Mouse (Mus musculus) lung, postnatal 0 days (tissue): ENCODE measurements around the gene Col23a1. TPM values are rescaled to one million over a fixed set of nuclear protein-coding genes. Genes with fewer than 3 reads are reported as not detected.
"Not testable (repeated sequence)": the region's sequence is repeated elsewhere in the genome, so short reads cannot be mapped to it uniquely, and the experiment has no call there.

Experiments
- ATAC-seq: fragments of 200-750 bp; cut with Nextera tagmentation; 2 replicates; pipeline ENCODE4 v1.8.0; 2017; ENCODE audit warnings: moderate library complexity
- DNase-seq: peaks from one replicate; pipeline ENCODE4 v3.0.0-alpha.2; 2016; ENCODE audit warnings: low spot score
- H3K27ac ChIP-seq: fragments of 300-500 bp; sonication (generic); 2 replicates; pipeline ENCODE4 v1.5.1; 2014; ENCODE audit warnings: antibody characterized with exemption, mild to moderate bottlenecking, low read length, mixed read lengths
- H3K27me3 ChIP-seq: fragments of 300-500 bp; sonication (generic); replicated peaks from 2 replicates; pipeline ENCODE4 v1.6.1; 2014; ENCODE audit warnings: low read length, mixed read lengths; ENCODE audit not compliant: insufficient read depth
- H3K36me3 ChIP-seq: fragments of 300-500 bp; sonication (generic); 2 replicates; pipeline ENCODE4 v1.6.1; 2014; ENCODE audit warnings: low read length, mixed read lengths; ENCODE audit not compliant: insufficient read depth
- H3K4me1 ChIP-seq: fragments of 300-500 bp; sonication (generic); 2 replicates; pipeline ENCODE4 v1.6.1; 2014; ENCODE audit warnings: antibody characterized with exemption, low read depth, low read length, mixed read lengths; ENCODE audit not compliant: insufficient read depth
- H3K4me2 ChIP-seq: fragments of 300-500 bp; sonication (generic); replicated peaks from 2 replicates; pipeline ENCODE4 v1.6.1; 2014; ENCODE audit warnings: low read depth, mild to moderate bottlenecking, low read length, moderate library complexity, mixed read lengths
- H3K4me3 ChIP-seq: fragments of 300-500 bp; sonication (generic); 2 replicates; pipeline ENCODE4 v1.5.1; 2014; ENCODE audit warnings: low read depth, low read length
- H3K9ac ChIP-seq: fragments of 300-500 bp; sonication (generic); replicated peaks from 2 replicates; pipeline ENCODE4 v1.6.1; 2014; ENCODE audit warnings: low read depth, mild to moderate bottlenecking
- H3K9me3 ChIP-seq: fragments of 300-500 bp; sonication (generic); 2 replicates; pipeline ENCODE4 v1.6.1; 2016; ENCODE audit warnings: low read length, mixed read lengths
- CTCF ChIP-seq: IDR thresholded peaks from 2 replicates; pipeline ENCODE4 v1.5.1; 2016; ENCODE audit warnings: antibody characterized with exemption, mild to moderate bottlenecking
- EP300 ChIP-seq: IDR thresholded peaks from 2 replicates; pipeline ENCODE4 v1.6.1; 2016; ENCODE audit warnings: antibody characterized with exemption, mild to moderate bottlenecking, control low read depth
- WGBS: fragments of 180-500 bp; shearing (Covaris S2); extraction: QIAGEN DNeasy Blood & Tissue Kit; methylation state at CpG from one replicate; pipeline ENCODE4 v1.1.7; 2014; 5-methylcytosine and 5-hydroxymethylcytosine counted together
- polyA plus RNA-seq: library from polyadenylated mRNA; unstranded; fragments of >200 nt; fragmentation: Nextera tagmentation; extraction: Ambion mirVana; gene quantifications from 2 replicates; pipeline ENCODE4 v1.2.1, GENCODE M21; 2015

Col23a1 gene
- polyA plus RNA-seq, 1 experiment from 2014 or later, result 17.2 TPM

DNA sequence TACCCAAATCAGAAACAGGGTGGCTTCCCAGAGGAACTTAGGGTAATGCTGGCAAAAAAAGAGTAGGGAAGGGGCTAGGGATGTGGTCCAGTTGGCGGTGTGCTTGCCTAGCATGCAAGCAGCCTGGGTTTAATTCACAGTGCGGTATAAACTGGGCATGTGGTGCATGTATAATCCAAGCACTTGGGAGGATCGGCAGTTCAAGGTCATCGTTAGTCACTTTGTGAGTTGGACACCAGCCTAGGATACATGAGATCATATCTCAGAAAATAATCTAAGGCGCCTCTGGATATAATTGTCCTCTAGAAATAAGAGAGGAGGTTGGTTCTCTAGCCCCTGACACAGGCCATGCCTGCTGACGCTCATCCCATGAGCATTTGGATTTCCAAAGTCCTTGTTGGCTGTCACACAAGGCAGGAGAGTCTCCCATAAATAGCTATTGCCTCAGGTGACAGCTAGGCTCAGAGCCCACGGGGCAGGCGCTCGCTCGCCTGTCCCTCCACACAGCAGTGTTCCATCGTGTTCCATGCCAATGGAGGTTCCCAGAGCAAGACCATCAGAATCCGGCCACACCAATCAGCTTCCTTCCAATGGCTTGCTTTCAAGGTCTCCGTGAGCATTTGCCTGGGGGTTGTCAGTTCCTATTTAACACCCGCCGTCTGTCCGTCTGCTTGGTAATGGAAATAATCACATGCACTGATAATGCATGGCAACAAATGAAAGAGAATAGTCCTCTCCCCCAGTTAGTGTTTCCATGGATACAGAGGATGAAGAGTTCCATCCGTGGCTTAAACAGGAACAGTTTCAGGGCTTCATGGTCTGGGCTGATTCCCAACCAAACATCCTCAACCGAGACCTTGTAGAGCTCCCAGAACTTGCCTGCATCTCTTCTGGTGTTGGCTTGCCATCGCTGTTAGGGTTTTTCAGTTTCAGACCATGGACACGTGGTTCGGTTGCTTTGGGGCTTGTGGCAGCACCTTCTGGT lies 56.1 kb downstream of the Col23a1 start:
- H3K9me3 ChIP-seq, result no peaks in the 10 kb centered on the region
- H3K27me3 ChIP-seq, result no peaks in the 10 kb centered on the region
- no peak overlapping the region for H3K9ac ChIP-seq
- no peak overlapping the region for H3K4me3 ChIP-seq
- WGBS, result 77% methylated on average over 21 of the region's 21 CpGs
- H3K4me1 ChIP-seq, result 0 out of 2 replicates have a peak, but pooled peaks cover 4% of the 10 kb centered on the region
- H3K27ac ChIP-seq, result no peak overlapping the region
- H3K4me2 ChIP-seq, result no peak overlapping the region
- DNase-seq (no peak), ATAC-seq (no peak)
- H3K36me3 ChIP-seq, result no peaks in the 10 kb centered on the region
- TF ChIP-seq CTCF (no peak), EP300 (no peak)

DNA sequence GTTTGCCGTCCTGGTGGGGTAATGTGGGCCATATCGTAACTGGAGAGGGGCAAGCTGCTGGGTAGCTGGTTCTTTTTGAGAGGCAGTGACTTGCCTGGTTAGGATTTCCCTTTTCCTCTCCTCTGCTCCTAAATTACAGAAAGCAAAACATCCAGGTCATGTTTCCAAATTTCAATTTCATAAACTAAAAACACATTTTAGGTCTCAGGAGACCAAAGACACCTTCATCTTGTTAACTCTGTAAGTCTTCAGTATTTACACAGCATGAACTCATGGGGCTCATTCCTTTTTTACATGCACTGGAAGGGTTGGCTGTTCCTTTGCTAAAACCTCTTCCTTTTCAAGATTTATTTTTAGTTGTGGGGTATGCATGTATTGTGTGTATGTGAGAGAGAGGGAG lies 58.0 kb downstream of the Col23a1 start:
- no peak for ATAC-seq
- no peak overlapping the region for H3K27ac ChIP-seq
- H3K4me1 ChIP-seq, result 0 out of 2 replicates have a peak, but pooled peaks cover 4% of the 10 kb centered on the region
- no peak overlapping the region for H3K9ac ChIP-seq
- no peaks in the 10 kb centered on the region for H3K9me3 ChIP-seq
- TF ChIP-seq EP300 (no peak), CTCF (no peak)
- no peak for DNase-seq
- no peak overlapping the region for H3K4me3 ChIP-seq
- no peak overlapping the region for H3K4me2 ChIP-seq
- H3K36me3 ChIP-seq, result no peaks in the 10 kb centered on the region
- no peaks in the 10 kb centered on the region for H3K27me3 ChIP-seq
- WGBS, result 81% methylated on average over 2 of the region's 2 CpGs

DNA sequence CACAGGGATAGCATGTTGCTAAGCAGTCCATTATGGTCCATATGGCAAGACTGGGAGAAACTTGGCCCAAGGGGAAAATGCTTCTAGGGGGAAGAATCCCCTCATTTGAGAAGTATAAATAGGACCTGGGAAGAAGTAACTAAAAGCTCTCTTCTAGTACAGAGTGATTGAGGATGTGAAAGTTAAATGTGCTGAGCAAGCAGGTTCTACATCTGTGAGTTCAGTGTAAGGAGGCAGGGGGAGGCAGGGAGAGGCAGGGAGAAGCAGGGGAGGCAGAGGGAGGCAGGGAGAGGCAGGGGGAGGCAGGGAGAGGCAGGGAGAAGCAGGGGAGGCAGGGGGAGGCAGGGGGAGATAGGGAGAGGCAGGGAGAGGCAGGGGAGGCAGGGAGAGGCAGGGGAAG lies 59.9 kb downstream of the Col23a1 start:
- no peak overlapping the region for H3K9ac ChIP-seq
- ATAC-seq, result no peak
- H3K4me1 ChIP-seq, result no peaks in the 10 kb centered on the region
- no peak overlapping the region for H3K4me2 ChIP-seq
- no peaks in the 10 kb centered on the region for H3K27me3 ChIP-seq
- DNase-seq, result no peak
- no peak overlapping the region for H3K27ac ChIP-seq
- H3K36me3 ChIP-seq, result no peaks in the 10 kb centered on the region
- no peak overlapping the region for H3K4me3 ChIP-seq
- no peak for TF ChIP-seq EP300
- H3K9me3 ChIP-seq, result no peaks in the 10 kb centered on the region

DNA sequence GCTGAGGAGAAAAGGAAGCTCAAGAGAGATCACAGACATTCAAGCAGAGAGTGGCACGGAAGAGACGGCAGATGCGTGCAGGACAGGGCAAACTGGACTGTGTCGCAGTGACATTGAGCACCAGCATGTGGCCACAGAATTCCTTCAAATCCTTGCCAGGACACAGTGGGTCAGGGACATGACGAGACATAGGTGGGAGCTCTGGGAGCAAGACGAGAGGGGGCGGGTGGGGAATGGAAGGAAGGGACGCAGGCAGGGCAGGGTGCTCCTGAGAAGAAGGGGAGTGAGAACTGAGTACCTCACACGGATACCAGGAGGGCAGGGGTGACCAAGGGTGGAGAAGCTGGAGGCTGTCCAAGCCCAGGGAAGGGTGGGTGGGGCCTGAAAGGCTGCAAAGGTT lies 61.4 kb downstream of the Col23a1 start:
- WGBS, result 61% methylated on average over 9 of the region's 9 CpGs

DNA sequence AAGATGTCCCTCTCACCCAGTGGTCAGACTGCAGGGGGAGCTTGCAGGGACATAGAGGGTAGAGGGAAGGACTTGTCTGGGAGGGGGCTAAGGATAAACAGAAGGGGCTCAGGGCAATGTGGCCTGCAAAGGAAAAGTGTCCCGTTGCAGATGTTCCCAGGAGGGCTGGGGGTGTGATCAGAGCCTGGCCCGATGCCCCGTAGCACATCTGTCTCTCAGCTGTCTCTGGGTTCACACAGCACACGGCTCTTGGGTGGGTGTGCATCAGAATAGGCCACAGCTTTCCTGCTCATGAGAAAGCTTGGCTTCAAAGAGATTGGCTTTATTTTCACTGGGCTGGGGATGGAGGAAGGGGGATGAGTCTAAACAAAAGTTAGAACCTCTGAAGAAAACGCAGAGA lies 62.1 kb downstream of the Col23a1 start:
- Histone ChIP-seq H3K9me3 (no peaks in the 10 kb centered on the region), H3K9ac (no peak overlapping the region), H3K27ac (no peak overlapping the region), H3K4me1 (no peaks in the 10 kb centered on the region), H3K4me2 (no peak overlapping the region), H3K27me3 (no peaks in the 10 kb centered on the region), H3K36me3 (no peaks in the 10 kb centered on the region), H3K4me3 (no peak overlapping the region)
- WGBS, result 42% methylated on average over 5 of the region's 5 CpGs
- no peak for TF ChIP-seq CTCF
- TF ChIP-seq EP300, result no peak
- ATAC-seq, result no peak
- no peak for DNase-seq

More for the DNA sequence above, 61.4 kb downstream of the Col23a1 start:
- H3K4me3 ChIP-seq, result no peak overlapping the region
- no peaks in the 10 kb centered on the region for H3K4me1 ChIP-seq
- TF ChIP-seq CTCF, result no peak
- no peak for DNase-seq
- ATAC-seq, result no peak
- H3K27ac ChIP-seq, result no peak overlapping the region
- H3K4me2 ChIP-seq, result no peak overlapping the region
- no peaks in the 10 kb centered on the region for H3K36me3 ChIP-seq
- no peaks in the 10 kb centered on the region for H3K9me3 ChIP-seq
- H3K9ac ChIP-seq, result no peak overlapping the region
- H3K27me3 ChIP-seq, result no peaks in the 10 kb centered on the region

DNA sequence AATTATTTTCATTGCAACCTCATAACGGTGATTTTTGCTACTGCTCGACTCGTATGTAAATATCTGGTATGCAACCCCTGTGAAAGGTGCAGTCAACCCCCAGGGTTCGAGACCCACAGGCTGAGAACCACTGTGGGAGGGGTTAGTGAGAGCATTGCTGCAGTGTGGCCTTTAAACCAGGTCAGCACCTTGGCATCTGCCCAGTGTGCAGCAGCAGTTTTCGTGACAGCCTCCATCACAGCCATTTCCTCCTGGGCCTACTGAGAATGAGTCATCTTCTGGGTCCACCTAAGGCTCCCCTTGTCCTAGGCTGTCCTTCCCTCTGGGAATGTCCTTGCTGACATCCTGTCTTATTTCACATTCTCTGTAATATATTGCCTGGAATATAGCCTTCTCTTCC lies 64.0 kb downstream of the Col23a1 start:
- Histone ChIP-seq H3K4me1 (no peaks in the 10 kb centered on the region), H3K27ac (no peak overlapping the region), H3K9me3 (no peaks in the 10 kb centered on the region), H3K4me2 (no peak overlapping the region), H3K4me3 (no peak overlapping the region), H3K27me3 (no peaks in the 10 kb centered on the region), H3K9ac (no peak overlapping the region), H3K36me3 (no peaks in the 10 kb centered on the region)
- ATAC-seq (no peak), DNase-seq (no peak)
- 63% methylated on average over 5 of the region's 5 CpGs for WGBS
- TF ChIP-seq CTCF (no peak), EP300 (no peak)

DNA sequence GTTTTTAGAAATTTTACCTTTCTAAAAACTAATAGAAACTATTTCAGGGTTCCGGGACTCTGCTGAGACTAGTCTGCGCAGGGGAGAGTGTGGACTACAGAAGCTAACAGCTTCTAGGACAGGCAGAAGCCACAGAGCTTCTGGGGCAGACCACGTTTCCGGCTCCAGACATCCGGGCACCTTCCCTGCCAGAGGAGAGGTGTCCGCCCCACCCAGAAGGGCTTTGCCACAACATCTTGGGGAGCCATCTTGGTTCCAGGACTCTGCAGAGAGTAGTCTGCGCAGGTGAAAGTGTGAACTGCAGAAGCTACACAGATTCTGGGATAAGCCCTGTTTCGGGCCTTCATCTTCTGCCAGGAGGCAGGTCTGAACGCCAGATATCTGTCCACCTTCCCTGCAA lies 69.3 kb downstream of the Col23a1 start:
- not testable (repeated sequence) for DNase-seq

More for the DNA sequence above, 69.3 kb downstream of the Col23a1 start:
- H3K4me2 ChIP-seq, H3K9ac ChIP-seq, H3K4me1 ChIP-seq, H3K27ac ChIP-seq, H3K4me3 ChIP-seq, ATAC-seq, H3K36me3 ChIP-seq, H3K9me3 ChIP-seq, H3K27me3 ChIP-seq: not testable (repeated sequence)
- 91% methylated on average over 9 of the region's 9 CpGs for WGBS
